Mouse (Mus musculus) bone marrow, adult 2 months (tissue): ENCODE results near the gene Rgs12.

ENCODE experiments used
- CTCF ChIP-seq: fragments of 200-500 bp; IDR thresholded peaks from 2 replicates; pipeline ENCODE4 v1.5.1; 2011; ENCODE audit warnings: low read length, control low read depth; ENCODE audit not compliant: control insufficient read depth, insufficient read depth
- POLR2A ChIP-seq: fragments of 200-500 bp; IDR thresholded peaks from 2 replicates; pipeline ENCODE4 v1.6.1; 2011; ENCODE audit warnings: low read depth, mild to moderate bottlenecking, control low read depth, low read length, borderline replicate concordance; ENCODE audit not compliant: control insufficient read depth

DNA sequence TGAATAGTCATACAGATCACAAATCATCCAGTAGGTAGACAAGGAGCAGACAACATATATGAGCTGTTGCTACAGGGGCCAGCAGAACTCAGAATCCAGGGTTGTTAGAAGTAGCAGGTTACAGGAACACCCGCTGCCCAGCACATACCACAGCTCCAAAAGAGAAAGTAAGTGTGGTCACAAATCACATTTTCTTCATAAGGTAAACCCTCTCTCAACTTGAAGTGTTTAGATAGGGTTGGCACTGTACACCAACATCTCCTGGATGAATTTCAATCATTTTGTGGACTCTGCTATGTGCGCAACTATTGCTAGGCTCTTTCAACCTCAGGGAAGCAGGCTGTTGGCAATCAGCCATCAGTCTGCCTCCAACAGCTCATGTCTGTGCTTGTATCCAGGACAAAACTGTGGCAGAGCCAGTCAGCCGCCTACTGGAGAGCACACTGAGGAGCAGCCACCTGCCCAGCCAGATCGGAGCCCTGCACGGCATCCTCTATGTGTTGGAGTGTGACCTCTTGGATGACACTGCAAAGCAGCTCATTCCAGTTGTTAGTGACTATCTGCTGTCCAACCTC, 46.3 kb upstream of the Rgs12 start:
- TF ChIP-seq CTCF = no peak
- TF ChIP-seq POLR2A = no peak
